Mouse (Mus musculus) MEL (cell line): ENCODE results near the gene Foxb1. TPM values are rescaled to one million over a fixed set of nuclear protein-coding genes. Genes with fewer than 3 reads are reported as not detected.

Source experiments
- DNase-seq: peaks from one replicate; pipeline ENCODE4 v3.0.0; 2011; ENCODE audit warnings: low read depth, low spot score
- H3K27ac ChIP-seq: 2 replicates; pipeline ENCODE4 v1.5.1; 2012; ENCODE audit warnings: low read depth, mild to moderate bottlenecking, control low read depth, low read length, moderate library complexity; ENCODE audit not compliant: control insufficient read depth
- H3K27me3 ChIP-seq, 2 experiments: fragments of 150-350 bp in 1 of 2; sonication (generic) in 1 of 2; 2 replicates each; pipeline ENCODE4 v1.6.1; 2012; ENCODE audit warnings: low read length in 2 of 2, mild to moderate bottlenecking in 2 of 2, improper control_type of control experiment in 1 of 2, moderate library complexity in 1 of 2; ENCODE audit not compliant: insufficient read depth in 2 of 2, control insufficient read depth in 1 of 2
- H3K36me3 ChIP-seq, 2 experiments: 2 replicates each; pipeline ENCODE4 v1.6.1; 2012 to 2014; ENCODE audit warnings: low read length in 2 of 2, improper control_type of control experiment in 1 of 2, inconsistent platforms in 1 of 2, mild to moderate bottlenecking in 1 of 2; ENCODE audit not compliant: insufficient read depth in 2 of 2, control insufficient read depth in 1 of 2
- H3K4me1 ChIP-seq, 2 experiments: fragments of 150-350 bp in 1 of 2; sonication (generic) in 1 of 2; 2 replicates each; pipeline ENCODE4 v1.6.1; 2012; ENCODE audit warnings: low read length in 2 of 2, improper control_type of control experiment in 1 of 2, mild to moderate bottlenecking in 1 of 2; ENCODE audit not compliant: insufficient read depth in 2 of 2, control insufficient read depth in 1 of 2
- H3K4me3 ChIP-seq, 2 experiments: fragments of 150-350 bp in 1 of 2; sonication (generic) in 1 of 2; 2 replicates each; pipeline ENCODE4 v1.5.1; 2012; ENCODE audit warnings: low read depth in 2 of 2, low read length in 2 of 2, mild to moderate bottlenecking in 2 of 2, moderate library complexity in 2 of 2, control low read depth in 1 of 2, improper control_type of control experiment in 1 of 2; ENCODE audit not compliant: control insufficient read depth in 1 of 2, insufficient read depth in 1 of 2
- H3K79me2 ChIP-seq: 2 replicates; pipeline ENCODE4 v1.6.1; 2012; ENCODE audit warnings: mild to moderate bottlenecking, low read length, moderate library complexity; ENCODE audit not compliant: control insufficient read depth, poor library complexity, insufficient read depth
- H3K9ac ChIP-seq: 2 replicates; pipeline ENCODE4 v1.6.1; 2012; ENCODE audit warnings: low read depth, mild to moderate bottlenecking, control low read depth, low read length, moderate library complexity; ENCODE audit not compliant: control insufficient read depth, poor library complexity, severe bottlenecking
- H3K9me3 ChIP-seq: fragments of 150-350 bp; sonication (generic); replicated peaks from 2 replicates; pipeline ENCODE4 v1.6.1; 2012; ENCODE audit warnings: mild to moderate bottlenecking, low read length, improper control_type of control experiment, moderate library complexity; ENCODE audit not compliant: insufficient read depth
- BHLHE40 ChIP-seq: IDR thresholded peaks from 2 replicates; pipeline ENCODE4 v1.6.1; 2012; ENCODE audit warnings: low read depth, mild to moderate bottlenecking, inconsistent platforms, low read length, improper control_type of control experiment, borderline replicate concordance
- CHD1 ChIP-seq: IDR thresholded peaks from 2 replicates; pipeline ENCODE4 v1.6.1; 2012; ENCODE audit warnings: low read depth, mild to moderate bottlenecking, inconsistent platforms, low read length, improper control_type of control experiment
- CHD2 ChIP-seq: IDR thresholded peaks from 2 replicates; pipeline ENCODE4 v1.6.1; 2011; ENCODE audit warnings: low read length, improper control_type of control experiment
- EP300 ChIP-seq, 2 experiments: IDR thresholded peaks; 2 replicates each; pipeline ENCODE4 v1.6.1; 2011; ENCODE audit warnings: improper control_type of control experiment in 2 of 2, low read length in 2 of 2, low read depth in 1 of 2, mild to moderate bottlenecking in 1 of 2
- ETS1 ChIP-seq: IDR thresholded peaks from 2 replicates; pipeline ENCODE4 v1.6.1; 2012; ENCODE audit warnings: low read depth, mild to moderate bottlenecking, inconsistent platforms, low read length, improper control_type of control experiment, moderate library complexity
- GABPA ChIP-seq: IDR thresholded peaks from 2 replicates; pipeline ENCODE4 v1.6.1; 2012; ENCODE audit warnings: low read depth, mild to moderate bottlenecking, inconsistent platforms, low read length, improper control_type of control experiment, moderate library complexity
- KAT2A ChIP-seq: conservative IDR thresholded peaks from 2 replicates; pipeline ENCODE4 v1.6.1; 2012; ENCODE audit warnings: low read depth, low read length, improper control_type of control experiment, inconsistent platforms
- MEF2A ChIP-seq: IDR thresholded peaks from 2 replicates; pipeline ENCODE4 v1.6.1; 2014; ENCODE audit warnings: low read depth, mild to moderate bottlenecking, inconsistent platforms, low read length, improper control_type of control experiment; ENCODE audit not compliant: poor library complexity, insufficient replicate concordance, severe bottlenecking; ENCODE audit errors: extremely low read depth
- MXI1 ChIP-seq: IDR thresholded peaks from 2 replicates; pipeline ENCODE4 v1.6.1; 2011; ENCODE audit warnings: mild to moderate bottlenecking, low read depth, low read length, improper control_type of control experiment
- MYC ChIP-seq: IDR thresholded peaks from 2 replicates; pipeline ENCODE4 v1.6.1; 2011; ENCODE audit warnings: low read depth, mild to moderate bottlenecking, low read length, improper control_type of control experiment, moderate library complexity
- NELFE ChIP-seq: IDR thresholded peaks from 2 replicates; pipeline ENCODE4 v1.6.1; 2011; ENCODE audit warnings: low read depth, low read length, improper control_type of control experiment
- POLR2AphosphoS2 ChIP-seq: IDR thresholded peaks from 2 replicates; pipeline ENCODE4 v1.6.1; 2011; ENCODE audit warnings: low read length, improper control_type of control experiment
- POLR2AphosphoS5 ChIP-seq: IDR thresholded peaks from 2 replicates; pipeline ENCODE4 v1.6.1; 2012; ENCODE audit warnings: low read depth, borderline replicate concordance, mild to moderate bottlenecking, inconsistent platforms, low read length, moderate library complexity, mixed read lengths
- RCOR1 ChIP-seq: IDR thresholded peaks from 2 replicates; pipeline ENCODE4 v1.6.1; 2012; ENCODE audit warnings: low read depth, mild to moderate bottlenecking, inconsistent platforms, low read length, improper control_type of control experiment
- SIN3A ChIP-seq: IDR thresholded peaks from 2 replicates; pipeline ENCODE4 v1.6.1; 2012; ENCODE audit warnings: low read length, improper control_type of control experiment, inconsistent platforms
- TBP ChIP-seq: IDR thresholded peaks from 2 replicates; pipeline ENCODE4 v1.8.0; 2011; ENCODE audit warnings: low read depth, low read length, improper control_type of control experiment
- ZC3H11A ChIP-seq: IDR thresholded peaks from 2 replicates; pipeline ENCODE4 v1.6.1; 2012; ENCODE audit warnings: low read depth, mild to moderate bottlenecking, inconsistent platforms, low read length, improper control_type of control experiment
- ZMIZ1 ChIP-seq: IDR thresholded peaks from 2 replicates; pipeline ENCODE4 v1.6.1; 2012; ENCODE audit warnings: low read depth, mild to moderate bottlenecking, inconsistent platforms, low read length, improper control_type of control experiment, moderate library complexity
- ZNF384 ChIP-seq: IDR thresholded peaks from 2 replicates; pipeline ENCODE4 v1.6.1; 2012; ENCODE audit warnings: low read depth, mild to moderate bottlenecking, inconsistent platforms, low read length, improper control_type of control experiment
- polyA plus RNA-seq, 2 experiments: library from polyadenylated mRNA; stranded (reverse) in 1 of 2; unstranded in 1 of 2; fragments of >175 nt in 1 of 2; fragments of >200 nt in 1 of 2; gene quantifications; 2 replicates each; pipeline versions ENCODE4 v1.2.1 to v1.2.4; 2012; ENCODE audit warnings: low replicate concordance in 2 of 2, low read depth in 1 of 2; ENCODE audit not compliant: insufficient read length in 2 of 2, insufficient read depth in 1 of 2, missing spikeins in 1 of 2
- total RNA-seq: library from RNA; depleted of rRNA; stranded (reverse); fragments of 300-350 nt; gene quantifications from 2 replicates; pipeline ENCODE4 v1.2.3, GENCODE M21; 2012

Gene Foxb1
- total and polyA plus RNA-seq, 3 experiments: not detected

DNA sequence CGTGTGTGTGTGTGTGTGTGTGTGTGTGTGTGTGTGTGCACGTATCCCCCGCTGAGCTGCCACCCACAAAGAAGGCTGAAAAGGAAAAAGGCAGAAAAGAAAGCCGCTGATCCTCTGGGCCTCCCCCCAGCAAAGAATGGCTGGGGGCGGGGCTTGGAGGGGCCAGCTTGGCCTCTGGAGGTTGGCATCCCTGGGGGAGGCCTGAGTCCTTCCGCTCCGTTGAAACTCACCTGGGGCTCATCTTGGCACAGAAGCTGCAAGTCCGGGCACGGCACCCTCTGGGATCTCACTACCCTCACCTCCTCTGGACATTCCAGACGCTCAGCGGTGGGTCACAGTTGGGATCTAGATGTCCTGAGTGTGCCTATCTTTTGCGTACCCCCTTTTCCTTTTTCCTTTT, 6.7 kb upstream of the Foxb1 start:
- Histone ChIP-seq H3K4me3 (no peak overlapping the region), H3K79me2 (no peaks in the 10 kb centered on the region), H3K4me1 (no peaks in the 10 kb centered on the region), H3K27me3 (no peaks in the 10 kb centered on the region), H3K9me3 (no peaks in the 10 kb centered on the region), H3K36me3 (no peaks in the 10 kb centered on the region), H3K27ac (no peak overlapping the region), H3K9ac (no peak overlapping the region)
- DNase-seq: no peak
- no peak for TF ChIP-seq ZC3H11A
- no peak for TF ChIP-seq POLR2AphosphoS5
- TF ChIP-seq ZNF384: no peak
- TF ChIP-seq BHLHE40: no peak

DNA sequence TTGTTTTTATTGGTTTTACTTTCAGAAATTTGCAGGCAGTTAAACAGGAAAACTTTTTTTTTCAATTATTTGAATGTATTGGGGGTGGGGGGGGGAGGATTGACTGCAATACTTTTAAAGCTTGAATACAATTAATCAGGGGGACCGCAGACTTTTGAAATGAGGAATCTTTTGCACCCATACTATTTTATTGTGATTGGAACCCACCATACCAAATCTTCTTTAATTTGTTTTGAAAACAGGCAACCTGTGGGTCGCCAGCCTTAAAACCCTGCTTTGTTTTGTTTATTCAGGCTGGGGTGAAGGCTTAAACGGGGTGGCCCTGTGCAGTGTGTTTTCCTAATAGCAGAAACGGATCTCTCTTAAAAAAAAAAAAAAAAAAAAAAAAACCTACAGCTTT, 6.2 kb upstream of the Foxb1 start:
- Histone ChIP-seq H3K4me1 (no peaks in the 10 kb centered on the region), H3K27me3 (no peaks in the 10 kb centered on the region), H3K36me3 (no peaks in the 10 kb centered on the region), H3K27ac (no peak overlapping the region), H3K4me3 (no peak overlapping the region), H3K79me2 (no peaks in the 10 kb centered on the region), H3K9me3 (no peaks in the 10 kb centered on the region), H3K9ac (no peak overlapping the region)
- DNase-seq: no peak
- no peak for TF ChIP-seq CHD2
- TF ChIP-seq POLR2AphosphoS5: no peak
- TF ChIP-seq TBP: no peak
- TF ChIP-seq KAT2A: no peak
- no peak for TF ChIP-seq NELFE
- no peak for TF ChIP-seq MYC
- no peak for TF ChIP-seq ZNF384
- no peak for TF ChIP-seq MXI1
- no peak for TF ChIP-seq CHD1
- TF ChIP-seq EP300 (IDR thresholded peaks at IDR 0.05; ENCODE audit: low read depth in 1 of 2, low read length in 2 of 2): no peak
- TF ChIP-seq ETS1: no peak
- TF ChIP-seq RCOR1: no peak
- TF ChIP-seq SIN3A: no peak
- no peak for TF ChIP-seq GABPA
- TF ChIP-seq ZMIZ1: no peak
- TF ChIP-seq POLR2AphosphoS2: no peak
- no peak for TF ChIP-seq MEF2A
